Mouse (Mus musculus): Measurements from ENCODE around the gene Hbb-bt.

GRCm38 (mm10) chr7:103826255-103826887 lies 12.6 kb upstream of the Hbb-bt start:
- no peak for TF ChIP-seq POLR2A (IDR thresholded peaks at IDR 0.05; ENCODE audit: borderline replicate concordance, extremely low read depth, insufficient read depth, insufficient read length, poor library complexity, severe bottlenecking)
- no peak for TF ChIP-seq CTCF (IDR thresholded peaks at IDR 0.05; ENCODE audit: borderline replicate concordance, extremely low read depth, insufficient read depth, insufficient read length)

Measured in brain, embryonic 14.5 days (tissue).